Mouse (Mus musculus): ENCODE data around the gene 1700019D03Rik. TPM values are rescaled to one million over a fixed set of nuclear protein-coding genes. Genes with fewer than 3 reads are reported as not detected.
"Not testable (repeated sequence)": the region's sequence is repeated elsewhere in the genome, so short reads cannot be mapped to it uniquely, and the experiment has no call there.

1700019D03Rik gene
- polyA plus RNA-seq, 1 experiment: 2.1 TPM

DNA sequence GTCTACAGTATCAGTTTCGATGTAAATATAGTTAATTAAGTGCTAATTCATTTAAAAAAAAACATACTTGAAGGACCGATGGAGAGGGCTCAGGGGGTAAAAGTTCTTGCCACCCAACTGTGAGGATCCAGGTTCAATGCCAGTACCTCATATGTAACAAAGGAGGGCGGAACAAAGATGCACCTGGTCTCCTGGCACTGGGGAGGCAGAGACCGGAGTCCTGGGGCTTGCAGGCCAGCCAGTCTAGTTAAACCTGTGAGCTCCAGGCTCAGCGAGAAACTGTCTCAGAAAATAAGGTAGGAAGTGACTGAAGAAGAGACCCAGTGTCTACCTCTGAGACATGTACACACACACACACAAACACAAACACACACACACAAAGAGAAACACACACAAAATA lies 72.1 kb downstream of the 1700019D03Rik start:
- Histone ChIP-seq H3K27ac (ENCODE audit: insufficient read depth, low read depth, low read length) (no peak overlapping the region), H3K4me1 (ENCODE audit: control insufficient read depth, insufficient read depth, insufficient read length, low read length) (peaks cover 2% of the 10 kb centered on the region; the same call in 1 of the 2 replicates), H3K36me3 (ENCODE audit: control insufficient read depth, insufficient read depth, low read length) (no peaks in the 10 kb centered on the region), H3K4me3 (ENCODE audit: low read depth, low read length) (no peak overlapping the region), H3K27me3 (ENCODE audit: control insufficient read depth, insufficient read depth, low read length) (no peaks in the 10 kb centered on the region)
- WGBS: 79% methylated on average over 5 of the region's 5 CpGs
- TF ChIP-seq CTCF (IDR thresholded peaks at IDR 0.05; ENCODE audit: extremely low read depth, insufficient read length, insufficient replicate concordance, low read depth, low read length) (no peak), POLR2A (IDR thresholded peaks at IDR 0.05; ENCODE audit: low read depth, low read length) (no peak)

DNA sequence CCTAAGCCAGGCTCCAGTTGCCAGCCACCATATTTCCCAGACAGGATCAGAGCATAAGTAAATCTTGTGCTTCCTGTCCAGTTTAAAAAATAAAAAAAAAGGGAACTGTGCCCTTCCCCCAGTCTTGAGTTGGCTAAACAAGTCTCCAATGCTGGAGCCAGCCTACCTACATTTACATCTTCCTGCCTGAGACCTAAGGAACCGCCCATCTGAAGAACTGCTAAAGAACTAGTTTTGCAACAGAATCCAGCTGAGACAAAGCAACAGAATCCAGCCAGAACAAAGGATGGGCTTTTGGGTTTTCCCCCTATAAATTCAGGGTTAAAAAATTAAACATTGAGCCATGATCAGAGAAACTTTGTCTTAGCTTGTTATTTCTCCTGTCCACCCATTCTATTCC lies 81.0 kb downstream of the 1700019D03Rik start:
- Histone ChIP-seq H3K4me1 (ENCODE audit: control insufficient read depth, insufficient read depth, insufficient read length, low read length) (no peaks in the 10 kb centered on the region), H3K27ac (ENCODE audit: insufficient read depth, low read depth, low read length) (no peak overlapping the region), H3K4me3 (ENCODE audit: low read depth, low read length) (no peak overlapping the region), H3K36me3 (ENCODE audit: control insufficient read depth, insufficient read depth, low read length) (no peaks in the 10 kb centered on the region), H3K27me3 (ENCODE audit: control insufficient read depth, insufficient read depth, low read length) (no peaks in the 10 kb centered on the region)
- no peak for TF ChIP-seq CTCF (IDR thresholded peaks at IDR 0.05; ENCODE audit: extremely low read depth, insufficient read length, insufficient replicate concordance, low read depth, low read length)
- no peak for TF ChIP-seq POLR2A (IDR thresholded peaks at IDR 0.05; ENCODE audit: low read depth, low read length)
- 94% methylated on average over 1 of the region's 1 CpGs for WGBS

DNA sequence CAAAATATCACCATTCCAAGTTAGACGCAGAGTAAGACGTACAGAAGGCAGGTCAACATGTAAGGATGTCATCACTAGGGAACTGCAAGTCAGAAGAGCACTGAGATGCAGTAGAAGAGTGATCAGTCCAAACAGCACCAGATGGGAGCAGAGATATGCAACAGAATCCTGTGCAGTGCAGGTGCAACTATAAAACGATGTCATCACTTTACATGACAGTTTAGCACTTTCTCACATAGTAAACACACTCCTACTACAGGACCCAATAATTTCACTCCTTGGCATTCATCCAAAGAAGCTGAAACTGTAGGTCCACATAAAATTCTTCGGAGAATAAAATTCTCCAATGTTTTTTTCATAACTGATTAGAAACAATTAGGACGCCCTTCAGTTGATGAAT lies 85.5 kb downstream of the 1700019D03Rik start:
- Histone ChIP-seq H3K4me3 (ENCODE audit: low read depth, low read length) (no peak overlapping the region), H3K27me3 (ENCODE audit: control insufficient read depth, insufficient read depth, low read length) (no peaks in the 10 kb centered on the region), H3K36me3 (ENCODE audit: control insufficient read depth, insufficient read depth, low read length) (no peaks in the 10 kb centered on the region), H3K4me1 (ENCODE audit: control insufficient read depth, insufficient read depth, insufficient read length, low read length) (no peaks in the 10 kb centered on the region), H3K27ac (ENCODE audit: insufficient read depth, low read depth, low read length) (no peak overlapping the region)
- 73% methylated on average over 5 of the region's 5 CpGs for WGBS
- TF ChIP-seq CTCF (IDR thresholded peaks at IDR 0.05; ENCODE audit: extremely low read depth, insufficient read length, insufficient replicate concordance, low read depth, low read length): no peak
- no peak for TF ChIP-seq POLR2A (IDR thresholded peaks at IDR 0.05; ENCODE audit: low read depth, low read length)

DNA sequence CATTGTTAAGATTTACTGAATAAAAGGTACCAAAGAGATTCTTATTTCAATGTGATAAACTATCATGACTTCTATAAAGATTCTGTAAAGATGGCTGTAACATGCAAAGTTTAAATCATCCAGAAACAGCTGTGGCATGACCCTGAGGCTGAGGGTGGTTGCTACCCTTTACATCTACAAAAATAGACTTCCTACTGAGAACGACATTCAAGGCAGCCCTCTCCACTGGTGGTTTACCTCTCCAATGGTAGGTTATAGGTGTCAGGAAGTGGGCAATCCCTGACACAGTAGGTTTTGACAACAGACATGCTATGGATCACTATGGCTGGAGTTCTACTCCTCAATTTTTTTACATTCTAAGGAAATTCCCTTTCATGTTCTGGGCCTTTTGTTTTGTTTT lies 95.5 kb downstream of the 1700019D03Rik start:
- not testable (repeated sequence) for H3K36me3 ChIP-seq (ENCODE audit: control insufficient read depth, insufficient read depth, low read length); H3K4me1 ChIP-seq (ENCODE audit: control insufficient read depth, insufficient read depth, insufficient read length, low read length); H3K27ac ChIP-seq (ENCODE audit: insufficient read depth, low read depth, low read length); H3K4me3 ChIP-seq (ENCODE audit: low read depth, low read length); H3K27me3 ChIP-seq (ENCODE audit: control insufficient read depth, insufficient read depth, low read length)
- WGBS: 75% methylated on average over 1 of the region's 1 CpGs

DNA sequence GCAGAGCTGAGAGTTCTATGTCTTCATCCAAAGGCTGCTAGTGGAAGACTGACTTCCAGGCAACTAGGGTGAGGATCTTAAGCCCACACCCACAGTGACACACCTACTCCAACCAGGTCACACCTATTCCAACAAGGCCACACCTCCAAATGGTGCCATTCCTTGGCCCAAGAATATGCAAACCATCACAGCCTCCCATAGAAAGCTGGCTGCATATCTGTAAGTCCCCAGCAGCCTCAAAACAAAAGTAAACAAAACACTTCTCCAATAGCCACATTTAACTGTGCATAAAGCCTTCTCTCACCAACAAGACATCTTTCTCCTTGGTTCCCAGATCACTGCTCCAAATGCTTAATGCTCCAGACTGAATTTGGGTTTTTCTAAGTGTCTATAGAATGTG lies 101.1 kb downstream of the 1700019D03Rik start:
- H3K36me3 ChIP-seq (ENCODE audit: control insufficient read depth, insufficient read depth, low read length); H3K4me1 ChIP-seq (ENCODE audit: control insufficient read depth, insufficient read depth, insufficient read length, low read length); H3K27ac ChIP-seq (ENCODE audit: insufficient read depth, low read depth, low read length); H3K4me3 ChIP-seq (ENCODE audit: low read depth, low read length); H3K27me3 ChIP-seq (ENCODE audit: control insufficient read depth, insufficient read depth, low read length): not testable (repeated sequence)

DNA sequence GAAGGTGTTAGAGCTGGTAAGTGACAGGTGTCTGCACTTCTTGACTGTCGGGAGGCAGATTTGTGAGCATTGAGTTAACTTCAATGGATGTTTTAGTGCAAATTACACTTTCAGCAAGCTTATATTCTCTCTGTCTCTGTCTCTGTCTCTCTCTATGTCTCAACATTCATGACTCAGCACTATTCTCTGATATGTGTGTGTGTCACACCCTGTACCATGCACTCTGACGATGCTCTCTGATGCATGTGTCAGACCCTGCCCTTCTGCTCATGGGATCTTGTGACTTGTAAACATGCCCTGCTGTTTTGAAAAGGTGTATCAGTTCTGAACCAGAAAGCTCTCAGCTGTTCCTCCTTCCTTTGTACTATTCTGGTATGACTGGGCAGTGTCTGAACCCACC lies 103.3 kb downstream of the 1700019D03Rik start:
- WGBS: 78% methylated on average over 2 of the region's 2 CpGs
- H3K27ac ChIP-seq (ENCODE audit: insufficient read depth, low read depth, low read length): no peak overlapping the region
- H3K4me1 ChIP-seq (ENCODE audit: control insufficient read depth, insufficient read depth, insufficient read length, low read length): no peaks in the 10 kb centered on the region
- H3K36me3 ChIP-seq (ENCODE audit: control insufficient read depth, insufficient read depth, low read length): peaks cover 3% of the 10 kb centered on the region
- no peaks in the 10 kb centered on the region for H3K27me3 ChIP-seq (ENCODE audit: control insufficient read depth, insufficient read depth, low read length)
- TF ChIP-seq CTCF (IDR thresholded peaks at IDR 0.05; ENCODE audit: extremely low read depth, insufficient read length, insufficient replicate concordance, low read depth, low read length): no peak
- TF ChIP-seq POLR2A (IDR thresholded peaks at IDR 0.05; ENCODE audit: low read depth, low read length): no peak
- no peak overlapping the region for H3K4me3 ChIP-seq (ENCODE audit: low read depth, low read length)

DNA sequence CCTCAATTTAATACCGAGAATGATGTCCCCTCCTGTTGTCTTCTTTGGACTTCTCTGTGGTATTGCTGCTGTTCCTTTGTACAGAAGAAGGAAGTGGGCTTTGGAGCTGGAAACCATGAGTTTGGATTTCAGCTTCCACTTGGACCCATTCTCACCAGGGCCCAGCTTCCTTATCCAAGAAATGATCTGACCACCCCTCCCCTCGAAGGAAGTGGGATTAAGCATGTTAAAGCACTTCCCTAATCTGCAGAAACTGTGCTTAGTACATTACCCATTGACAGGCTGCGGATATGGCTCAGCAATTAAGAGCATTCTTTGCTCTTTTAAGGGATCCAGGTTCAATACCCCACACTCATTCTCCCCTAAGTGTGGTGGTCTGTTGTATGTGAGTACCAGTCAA lies 110.2 kb downstream of the 1700019D03Rik start:
- no peak overlapping the region for H3K4me3 ChIP-seq (ENCODE audit: low read depth, low read length)
- H3K27me3 ChIP-seq (ENCODE audit: control insufficient read depth, insufficient read depth, low read length): no peaks in the 10 kb centered on the region
- no peaks in the 10 kb centered on the region for H3K4me1 ChIP-seq (ENCODE audit: control insufficient read depth, insufficient read depth, insufficient read length, low read length)
- H3K27ac ChIP-seq (ENCODE audit: insufficient read depth, low read depth, low read length): no peak overlapping the region
- peaks cover 2% of the 10 kb centered on the region; the same call in 1 of the 2 replicates for H3K36me3 ChIP-seq (ENCODE audit: control insufficient read depth, insufficient read depth, low read length)
- TF ChIP-seq CTCF (IDR thresholded peaks at IDR 0.05; ENCODE audit: extremely low read depth, insufficient read length, insufficient replicate concordance, low read depth, low read length) (no peak), POLR2A (IDR thresholded peaks at IDR 0.05; ENCODE audit: low read depth, low read length) (no peak)
- 88% methylated on average over 3 of the region's 3 CpGs for WGBS

DNA sequence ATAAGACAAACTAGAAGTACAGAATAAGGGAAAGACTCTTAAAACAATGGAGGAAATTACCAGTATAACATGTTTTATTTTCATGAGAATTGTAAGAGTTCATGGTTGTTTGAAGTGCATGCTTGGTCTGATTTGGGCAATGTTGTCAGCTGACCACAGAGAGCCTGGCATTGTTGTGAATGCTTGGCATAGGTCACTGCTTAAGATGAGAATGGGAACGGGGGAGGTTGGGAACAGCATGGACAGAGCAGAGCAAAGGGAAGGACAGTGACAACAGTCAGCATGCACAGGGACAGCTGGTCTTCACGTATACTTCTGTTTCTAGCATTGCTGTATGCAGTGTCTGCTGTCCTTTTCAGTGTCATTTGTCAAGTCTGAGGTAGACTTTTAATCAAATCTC lies 135.8 kb downstream of the 1700019D03Rik start:
- H3K4me1 ChIP-seq (ENCODE audit: control insufficient read depth, insufficient read depth, insufficient read length, low read length): no peaks in the 10 kb centered on the region
- H3K27me3 ChIP-seq (ENCODE audit: control insufficient read depth, insufficient read depth, low read length): no peaks in the 10 kb centered on the region
- WGBS: 80% methylated on average over 2 of the region's 2 CpGs

More for the DNA sequence above, 135.8 kb downstream of the 1700019D03Rik start:
- peaks cover 8% of the 10 kb centered on the region; the same call in 1 of the 2 replicates for H3K36me3 ChIP-seq (ENCODE audit: control insufficient read depth, insufficient read depth, low read length)
- H3K4me3 ChIP-seq (ENCODE audit: low read depth, low read length): no peak overlapping the region
- no peak for TF ChIP-seq CTCF (IDR thresholded peaks at IDR 0.05; ENCODE audit: extremely low read depth, insufficient read length, insufficient replicate concordance, low read depth, low read length)
- no peak for TF ChIP-seq POLR2A (IDR thresholded peaks at IDR 0.05; ENCODE audit: low read depth, low read length)
- H3K27ac ChIP-seq (ENCODE audit: insufficient read depth, low read depth, low read length): no peak overlapping the region

Other genes with a start within 250 kb of the 1700019D03Rik start
- 2.6 and 7.5 TPM in 2 replicates for gene Inpp1, start 202.5 kb downstream of the 1700019D03Rik start, polyA plus RNA-seq (2012; rRNA removed)
- gene Hibch, start 175.2 kb downstream of the 1700019D03Rik start, polyA plus RNA-seq (2012; rRNA removed): 9.1 and 11.5 TPM in 2 replicates
- not detected in 2 replicates for gene Mstn, start 41.5 kb upstream of the 1700019D03Rik start, polyA plus RNA-seq (2012; rRNA removed)
- not detected in 2 replicates for gene 1700019A02Rik, start 167.5 kb upstream of the 1700019D03Rik start, polyA plus RNA-seq (2012; rRNA removed)

Measured in small intestine, adult 2 months (tissue).